Mouse (Mus musculus) kidney, adult 10 weeks (tissue): ENCODE results near the gene Hapln2. TPM values are rescaled to one million over a fixed set of nuclear protein-coding genes. Genes with fewer than 3 reads are reported as not detected.

Experiments used
- polyA plus RNA-seq: library from polyadenylated mRNA; stranded (reverse); fragments of 350-450 nt; fragmentation: Illumina TruSeq; extraction: RNeasy Lipid Tissue Mini Kit (QIAGEN cat#74804); gene quantifications from one replicate; pipeline ENCODE4 v1.2.3, GENCODE M21; 2014; ENCODE audit warnings: low read depth, low replicate concordance

Hapln2 gene
- polyA plus RNA-seq = not detected

DNA sequence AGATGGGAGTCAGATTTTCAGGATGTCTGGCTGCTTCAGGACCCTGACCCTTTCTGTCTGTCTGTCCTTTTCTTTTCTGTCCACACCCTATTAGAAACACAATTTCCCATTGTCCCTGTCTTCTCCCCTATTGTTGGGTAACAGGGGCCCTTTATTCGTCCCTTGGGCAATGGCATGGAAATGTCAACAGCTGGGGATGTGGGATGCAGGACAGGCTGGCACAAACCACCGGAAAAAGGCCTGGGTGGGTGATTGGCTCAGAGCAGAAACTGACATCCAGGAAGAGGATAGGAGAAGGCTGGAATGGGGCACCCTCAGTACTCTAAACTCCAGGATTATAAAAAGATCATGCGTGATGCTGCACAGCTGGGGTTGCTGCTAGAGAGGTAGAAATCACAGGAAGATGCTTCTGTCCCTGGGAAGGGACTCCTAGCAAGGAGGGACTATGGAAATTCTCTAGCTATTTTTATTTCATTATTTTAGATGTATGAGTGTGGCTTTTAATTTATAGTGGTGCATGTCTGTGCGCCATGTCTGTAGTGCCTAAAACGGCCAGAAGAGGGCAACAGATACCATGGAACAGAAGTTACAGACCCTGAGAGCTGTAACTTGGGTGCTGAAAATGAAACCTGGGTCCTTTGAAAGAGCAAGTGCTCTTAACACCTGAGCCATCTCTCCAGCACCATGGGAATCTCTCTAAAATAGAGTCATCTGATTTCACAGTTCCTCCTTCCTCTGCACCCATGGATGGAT lies at the start of gene Hapln2:
Gene Hapln2, minus strand, starts transcription at position 150 of the 753 bp plus-strand sequence.

DNA sequence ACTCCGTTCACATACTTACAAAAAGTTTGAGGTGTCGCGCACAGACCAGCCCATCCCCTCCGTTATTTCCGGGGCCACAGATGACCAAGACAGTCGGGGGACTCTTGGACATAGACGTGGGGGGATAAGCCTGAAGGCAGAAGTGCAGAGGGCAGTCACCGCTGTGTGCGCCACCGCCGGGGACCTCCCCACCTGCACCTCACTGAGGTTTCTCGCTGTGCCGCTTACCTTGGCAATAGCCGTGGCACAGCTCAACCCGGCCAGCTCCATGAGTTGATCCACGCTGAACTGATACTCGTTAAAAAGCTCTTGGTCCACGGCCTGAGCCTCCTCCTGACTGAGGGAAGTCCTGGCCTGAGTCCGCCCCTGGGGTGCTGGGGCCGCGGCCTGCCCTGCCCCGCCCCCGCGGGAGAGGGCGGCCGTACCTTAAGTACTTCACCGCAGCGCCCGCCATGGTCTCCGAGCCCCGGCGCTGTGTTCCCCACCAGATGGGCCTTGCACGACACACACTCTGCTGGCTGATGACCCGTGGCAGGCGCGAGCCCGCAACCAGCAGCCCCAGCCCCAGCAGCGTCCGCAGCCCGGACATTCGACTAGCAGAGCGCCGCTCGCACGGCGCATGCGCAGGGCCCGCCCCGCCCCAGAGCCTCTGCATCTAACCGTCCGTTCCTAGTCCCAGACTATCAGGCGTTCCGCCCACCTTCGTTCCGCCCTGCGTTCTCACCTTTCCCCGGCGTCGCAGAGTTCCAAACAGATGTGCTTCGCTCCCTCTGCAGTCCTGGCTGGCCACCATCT lies 30.7 kb upstream of the Hapln2 start, which contains the start of gene Naxe:
Gene Naxe, minus strand, starts transcription at position 594 of the 795 bp plus-strand sequence.

DNA sequence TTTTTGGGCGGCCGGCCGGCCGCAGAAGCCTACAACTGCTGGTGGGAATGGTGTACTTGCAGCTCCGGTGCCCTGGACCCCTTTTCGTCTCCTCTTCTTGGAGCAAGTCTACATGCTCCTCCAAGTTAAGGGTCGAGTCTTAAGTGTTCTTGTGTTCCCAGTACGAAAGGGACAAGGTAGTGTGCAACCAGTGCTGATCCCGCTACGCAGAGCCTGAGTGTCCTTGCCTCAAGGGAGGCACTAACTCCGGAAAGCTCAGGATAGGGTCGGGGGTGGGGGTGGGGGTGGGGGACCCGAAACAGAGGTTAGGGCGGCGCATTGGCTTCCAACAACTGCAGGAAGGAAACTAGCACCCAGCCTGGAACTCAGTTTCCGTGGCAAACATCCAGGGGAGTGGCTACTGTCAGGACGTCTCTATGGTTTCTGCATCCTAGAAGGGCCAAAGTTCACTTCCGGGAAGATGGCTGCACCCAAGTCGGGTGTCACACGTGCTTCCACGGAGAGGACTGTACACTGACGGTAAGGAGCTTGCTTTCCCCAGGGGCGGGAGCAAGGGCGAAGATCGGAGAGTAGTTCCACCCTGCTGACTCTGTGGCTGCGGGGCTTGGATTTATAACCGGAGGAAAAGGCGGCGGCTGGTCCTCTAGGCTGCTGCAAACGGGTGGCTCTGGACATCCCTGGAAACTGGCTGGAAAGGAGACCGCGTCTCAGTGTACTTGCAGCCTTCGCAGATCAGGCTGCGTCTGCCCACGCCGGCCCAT lies 15.5 kb upstream of the Hapln2 start, which contains the start of gene Gpatch4:
Gene Gpatch4, plus strand, starts transcription at position 448 of the 761 bp plus-strand sequence.

DNA sequence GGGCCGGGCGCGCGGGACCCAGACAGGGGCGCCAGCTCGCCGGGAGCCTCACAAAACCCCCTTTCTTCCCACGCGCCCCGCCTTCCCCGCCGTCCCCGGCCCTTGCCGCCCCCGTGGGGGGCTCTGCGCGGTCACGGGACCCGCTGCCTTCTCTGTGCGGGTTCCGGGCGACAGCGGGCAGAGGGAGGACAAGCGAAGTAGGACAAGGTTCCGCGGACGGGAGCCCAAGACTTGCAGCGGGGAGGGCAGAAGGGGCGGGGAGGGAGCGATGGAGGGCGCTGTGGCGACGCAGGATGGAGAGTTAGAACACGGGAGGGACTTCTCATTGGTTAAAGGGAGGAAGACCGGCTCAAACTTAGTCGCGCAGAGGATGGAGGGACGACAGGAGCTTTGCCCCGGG lies 27.2 kb downstream of the Hapln2 start, which contains the start of gene Bcan:
Gene Bcan, minus strand, starts transcription at position 50 of the 400 bp plus-strand sequence.

Other genes with a start within 250 kb of the Hapln2 start
- gene Ntrk1, start 232.4 kb downstream of the Hapln2 start, polyA plus RNA-seq = not detected
- gene Insrr, start 230.6 kb downstream of the Hapln2 start, polyA plus RNA-seq = 1.1 TPM
- 0.89 TPM for gene Pear1, start 203.3 kb downstream of the Hapln2 start, polyA plus RNA-seq
- gene Sh2d2a, start 180.8 kb downstream of the Hapln2 start, polyA plus RNA-seq = not detected
- 3.1 TPM for gene Prcc, start 142.0 kb downstream of the Hapln2 start, polyA plus RNA-seq
- gene Hdgf, start 121.3 kb downstream of the Hapln2 start, polyA plus RNA-seq = 129 TPM
- 80.9 TPM for gene Mrpl24, start 108.1 kb downstream of the Hapln2 start, polyA plus RNA-seq
- 16.4 TPM for gene Isg20l2, start 97.3 kb downstream of the Hapln2 start, polyA plus RNA-seq
- gene Rrnad1, start 96.9 kb downstream of the Hapln2 start, polyA plus RNA-seq = 4.0 TPM
- not detected for gene Crabp2, start 78.9 kb downstream of the Hapln2 start, polyA plus RNA-seq
- 14.6 TPM for gene Nes, start 56.5 kb downstream of the Hapln2 start, polyA plus RNA-seq
- gene Bcan, start 27.4 kb downstream of the Hapln2 start, polyA plus RNA-seq = not detected
- 5.6 TPM for gene Gpatch4, start 15.5 kb upstream of the Hapln2 start, polyA plus RNA-seq
- 26.2 TPM for gene Naxe, start 30.9 kb upstream of the Hapln2 start, polyA plus RNA-seq
- not detected for gene Ttc24, start 50.7 kb upstream of the Hapln2 start, polyA plus RNA-seq
- gene Iqgap3, start 54.4 kb upstream of the Hapln2 start, polyA plus RNA-seq = not detected
- gene Mef2d, start 114.8 kb upstream of the Hapln2 start, polyA plus RNA-seq = 5.2 TPM
- gene Rhbg, start 227.1 kb upstream of the Hapln2 start, polyA plus RNA-seq = 0.40 TPM